In the genomic region with DNA sequence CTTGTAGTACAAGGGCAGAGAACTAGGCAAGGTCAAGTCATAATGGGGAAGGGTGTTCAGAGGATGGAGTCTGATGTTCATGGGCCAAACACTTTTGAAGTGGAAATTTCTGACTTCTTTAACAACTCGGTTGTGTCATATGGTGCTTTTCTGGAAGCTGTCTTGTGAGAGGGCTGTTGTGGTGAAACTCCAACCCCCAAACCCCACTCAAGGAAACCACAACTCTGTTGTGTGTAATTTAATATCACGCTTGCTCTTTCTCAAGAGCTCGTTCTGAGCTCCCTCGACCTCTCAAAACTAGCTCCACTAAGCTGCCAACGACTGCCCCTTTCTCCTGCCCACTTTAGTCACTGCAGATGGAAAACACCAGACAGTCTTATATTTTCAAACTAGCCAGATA, we compare ENCODE assay signal across 21 mouse cellular contexts.
"Had no signal": no experiment of that assay in that cellular context is flagged by ENCODE, and none has a peak within 500 bp of the region (broad histone marks: within the 10 kb centered on the region; RNA-seq: fewer than 3 reads in every experiment).

No protein-coding gene starts in this region.

- H3K27ac ChIP-seq: kidney, embryonic 15.5 days; limb, embryonic 12.5 days; limb, embryonic 15.5 days; liver, embryonic 14.5 days; macrophage; neural tube, embryonic 12.5 days; neural tube, embryonic 15.5 days; stomach, postnatal 0 days had no signal

- ATAC-seq: liver, postnatal 0 days; lung, postnatal 0 days had no signal

- H3K4me3 ChIP-seq: kidney, embryonic 15.5 days; limb, embryonic 12.5 days; limb, embryonic 15.5 days; neural tube, embryonic 12.5 days; neural tube, embryonic 15.5 days had no signal

- DNase-seq: kidney, adult 11 months; kidney, adult 8-10 months; kidney, postnatal 10 days; kidney, postnatal 4 days; left cerebral cortex, postnatal 4 days; liver, postnatal 0 days; lung, embryonic 14.5 days; midbrain, embryonic 14.5 days; retina, postnatal 1 day; right cerebral cortex, postnatal 25 days; spleen, adult 18-20 months; thymus, postnatal 25 days had no signal
